In genomic region chr16:91618511-91619501, GRCm38 (mm10) we compare ENCODE assay signal across 8 mouse cellular contexts. TPM values are rescaled to one million over a fixed set of nuclear protein-coding genes. Genes with fewer than 3 reads are reported as not detected.
A peak's percentile ranks its signal among the peaks of the same experiment; 100 is the strongest.
DNase-seq lines count a peak whose midpoint lies in the region; ATAC-seq lines count a peak whose summit lies in the region.

Dnajc28 (minus strand) TSS chr16:91619026.

- H3K36me3 ChIP-seq in hindbrain, embryonic 15.5 days = peaks cover 21% of the 10 kb centered on the region

- peak within 1 kb of the TSS; percentile 55 for H3K4me3 ChIP-seq in hindbrain, embryonic 15.5 days

- H3K4me1 ChIP-seq in hindbrain, embryonic 15.5 days (replicated peaks) = peaks cover 6% of the 10 kb centered on the region

- H3K27ac ChIP-seq in hindbrain, embryonic 15.5 days (replicated peaks) = peak within 1 kb of the TSS; percentile 54

- H3K27me3 ChIP-seq in hindbrain, embryonic 15.5 days = no peaks in the 10 kb centered on the region

- WGBS in hindbrain, embryonic 15.5 days = 9% methylated on average over 39 of the region's 39 CpGs

- H3K9ac ChIP-seq in hindbrain, embryonic 15.5 days = peak within 1 kb of the TSS; percentile 57

- DNase-seq in T-cell, adult 2 months (ENCODE audit: low spot score) = peak; percentile 81
- DNase-seq in cerebellum, postnatal 36 days = peak; percentile 83 to 85
- peak; percentile 83 to 84 for DNase-seq in frontal cortex, postnatal 36 days (ENCODE audit: low spot score in 2 of 2)
- DNase-seq in left cerebral cortex, adult 18-20 months (ENCODE audit: low spot score in 2 of 2) = peak; percentile 80 to 88
- peak; percentile 81 to 86 for DNase-seq in lung, postnatal 4 days
- DNase-seq in retina, postnatal 7 days (ENCODE audit: low read depth, low spot score) = peak; percentile 62
- peak; percentile 48 for DNase-seq in urinary bladder, adult 2 months (ENCODE audit: low spot score)

- peak; percentile 94 for ATAC-seq in hindbrain, embryonic 15.5 days (ENCODE audit: low FRiP score, low read depth)

- no peaks in the 10 kb centered on the region for H3K9me3 ChIP-seq in hindbrain, embryonic 15.5 days

- H3K4me2 ChIP-seq in hindbrain, embryonic 15.5 days = peak within 1 kb of the TSS; percentile 65

RNA-seq across cellular contexts. Expression of gene Dnajc28, which starts in this region (rescaled TPM):
- polyA plus RNA-seq in hindbrain, embryonic 15.5 days (2015; fragmentation: Nextera tagmentation; extraction: Ambion mirVana) = 5.6 and 5.8 TPM in 2 replicates
- total RNA-seq in left cerebral cortex, adult 18-20 months (2021) = 1 to 10 TPM; 8.3 to 8.6 TPM
- polyA plus RNA-seq in urinary bladder, adult 2 months (2012; rRNA removed) = 3.3 and 4.2 TPM in 2 replicates

Comparison
In these comparisons a context has a peak if more than half of its experiments do, and no peak if none do; other contexts are left out.
1. Peak in every context shown above with its lines: DNase-seq, ATAC-seq, H3K4me3 ChIP-seq and H3K27ac ChIP-seq.